In the genomic region with DNA sequence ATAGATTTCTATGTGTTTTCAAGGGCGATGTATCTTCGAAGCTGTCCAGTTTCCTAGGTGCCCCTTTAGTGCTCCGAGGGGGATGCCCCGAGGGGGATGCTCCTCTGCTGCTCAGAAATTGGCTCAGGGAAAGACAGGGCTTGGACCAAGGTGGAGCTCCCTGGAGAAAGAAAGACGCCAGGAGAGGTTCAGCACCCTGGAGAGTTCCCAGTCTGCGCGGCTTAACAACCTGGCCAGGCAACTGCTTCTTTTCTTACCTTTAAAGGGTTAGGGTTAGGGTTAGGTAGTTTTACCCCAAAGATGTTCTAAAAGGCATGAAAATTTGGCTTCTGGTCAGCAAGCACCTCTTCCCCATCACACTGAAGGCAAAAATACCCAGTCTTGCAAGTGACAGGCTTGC, we compare ENCODE assay signal across 10 mouse cellular contexts. TPM values are rescaled to one million over a fixed set of nuclear protein-coding genes. Genes with fewer than 3 reads are reported as not detected.
DNase-seq lines count a peak whose midpoint lies in the region; ATAC-seq and TF ChIP-seq lines count a peak whose summit lies in the region.
"Had no signal": no experiment of that assay in that cellular context is flagged by ENCODE, and none has a peak within 500 bp of the region (broad histone marks: within the 10 kb centered on the region; RNA-seq: fewer than 3 reads in every experiment).

No protein-coding gene starts in this region.

- no peaks in the 10 kb centered on the region for H3K9me3 ChIP-seq in lung, postnatal 0 days (ENCODE audit: low read length)
- H3K9me3 ChIP-seq in hindbrain, embryonic 12.5 days (replicated peaks): no peaks in the 10 kb centered on the region
- H3K9me3 ChIP-seq: heart, embryonic 15.5 days had no signal

- no peaks in the 10 kb centered on the region for H3K27me3 ChIP-seq in lung, postnatal 0 days (replicated peaks; ENCODE audit: insufficient read depth, low read length)
- peaks cover 17% of the 10 kb centered on the region for H3K27me3 ChIP-seq in hindbrain, embryonic 12.5 days

- no peak overlapping the region for H3K4me2 ChIP-seq in lung, postnatal 0 days (replicated peaks; ENCODE audit: low read depth, low read length)
- no peak overlapping the region for H3K4me2 ChIP-seq in hindbrain, embryonic 12.5 days (replicated peaks)
- H3K4me2 ChIP-seq: heart, embryonic 15.5 days had no signal

- 19% methylated on average over 7 of the region's 7 CpGs for WGBS in lung, postnatal 0 days
- 27% methylated on average over 7 of the region's 7 CpGs for whole genome bisulfite sequencing in hindbrain, embryonic 12.5 days

- H3K36me3 ChIP-seq in lung, postnatal 0 days (ENCODE audit: insufficient read depth, low read length): no peaks in the 10 kb centered on the region
- H3K36me3 ChIP-seq in hindbrain, embryonic 12.5 days: no peaks in the 10 kb centered on the region
- H3K36me3 ChIP-seq: heart, embryonic 15.5 days had no signal

- no peak for TF ChIP-seq CTCF in lung, postnatal 0 days (IDR thresholded peaks at IDR 0.05)

- H3K4me3 ChIP-seq in lung, postnatal 0 days (ENCODE audit: low read depth, low read length): no peak overlapping the region
- H3K4me3 ChIP-seq in hindbrain, embryonic 12.5 days: no peak overlapping the region
- H3K4me3 ChIP-seq: heart, embryonic 15.5 days had no signal

- no peaks in the 10 kb centered on the region for H3K4me1 ChIP-seq in lung, postnatal 0 days (ENCODE audit: insufficient read depth, low read depth, low read length)
- H3K4me1 ChIP-seq in hindbrain, embryonic 12.5 days: peaks cover 2% of the 10 kb centered on the region
- H3K4me1 ChIP-seq: heart, embryonic 15.5 days had no signal

- DNase-seq in lung, postnatal 0 days (ENCODE audit: low spot score): peak; percentile 55
- no peak for DNase-seq in lung, postnatal 25 days (ENCODE audit: low spot score)
- DNase-seq in ZHBTc4 (ENCODE audit: low read depth, low spot score): peak; percentile 70
- peak; percentile 81 for DNase-seq in embryo, embryonic 10.5 days (ENCODE audit: low spot score)
- DNase-seq in lung, postnatal 14 days: peak; percentile 40
- no peak for DNase-seq in left cerebral cortex, adult 8-10 months (ENCODE audit: low spot score in 2 of 2)
- DNase-seq in heart, adult 8-10 months (ENCODE audit: low spot score): no peak
- DNase-seq: cerebellum, adult 2 months had no signal

- no peak for ATAC-seq in lung, postnatal 0 days
- no peak for ATAC-seq in hindbrain, embryonic 12.5 days (ENCODE audit: low FRiP score)

- no peak overlapping the region for H3K27ac ChIP-seq in lung, postnatal 0 days (ENCODE audit: low read length)
- H3K27ac ChIP-seq in hindbrain, embryonic 12.5 days: no peak overlapping the region
- H3K27ac ChIP-seq: heart, embryonic 15.5 days had no signal

- H3K9ac ChIP-seq in lung, postnatal 0 days (replicated peaks; ENCODE audit: low read depth): no peak overlapping the region
- no peak overlapping the region for H3K9ac ChIP-seq in hindbrain, embryonic 12.5 days
- H3K9ac ChIP-seq: heart, embryonic 15.5 days had no signal

- no peak for TF ChIP-seq EP300 in lung, postnatal 0 days (IDR thresholded peaks at IDR 0.05)

RNA-seq across cellular contexts. Expression of gene Slc6a11, which starts 43.9 kb away (rescaled TPM):
- not detected in 2 replicates for polyA plus RNA-seq in lung, postnatal 0 days (2015; fragmentation: Nextera tagmentation; extraction: Ambion mirVana)
- total RNA-seq in left cerebral cortex, adult 8-10 months (2022): 100 to 1,000 TPM; 103 to 112 (median 104) TPM
- 4.6 and 5.4 TPM in 2 replicates for polyA plus RNA-seq in hindbrain, embryonic 12.5 days (2016; fragmentation: Nextera tagmentation; extraction: Ambion mirVana)
- total RNA-seq in heart, adult 8-10 months (2022): not detected

RNA-seq across cellular contexts. Expression of gene Atp2b2, which starts 44.7 kb away (rescaled TPM):
- polyA plus RNA-seq in lung, postnatal 0 days (2015; fragmentation: Nextera tagmentation; extraction: Ambion mirVana): 0.63 and 2.1 TPM in 2 replicates
- 100 to 1,000 TPM; 564 to 646 (median 592) TPM for total RNA-seq in left cerebral cortex, adult 8-10 months (2022)
- 12.1 and 12.4 TPM in 2 replicates for polyA plus RNA-seq in hindbrain, embryonic 12.5 days (2016; fragmentation: Nextera tagmentation; extraction: Ambion mirVana)
- total RNA-seq in heart, adult 8-10 months (2022): 1 to 10 TPM; 1.0 to 3.0 (median 1.6) TPM

Comparison
In these comparisons a context has a peak if more than half of its experiments do, and no peak if none do; other contexts are left out.
1. DNase-seq: peak in lung, postnatal 0 days (single experiment), ZHBTc4 (single experiment), embryo, embryonic 10.5 days (single experiment) and lung, postnatal 14 days (single experiment); none in lung, postnatal 25 days (single experiment), left cerebral cortex, adult 8-10 months (0 of 2) and heart, adult 8-10 months (single experiment).
2. RNA of gene Slc6a11, which starts 43.9 kb away (total RNA-seq): 103 to 112 TPM in left cerebral cortex, adult 8-10 months; not detected in heart, adult 8-10 months; every median in the first group is over 100 times any median in the second.
3. RNA of gene Atp2b2, which starts 44.7 kb away (total RNA-seq): 564 to 646 TPM in left cerebral cortex, adult 8-10 months; 1.0 to 3.0 TPM in heart, adult 8-10 months; every median in the first group is over 100 times any median in the second.